Mouse (Mus musculus) B cell, adult 2 months (primary cell): ENCODE data around the gene Clrn3.

Source experiments
- DNase-seq, 2 experiments: peaks; one replicate each; pipeline ENCODE4 v3.0.0; 2022

Clrn3 gene

DNA sequence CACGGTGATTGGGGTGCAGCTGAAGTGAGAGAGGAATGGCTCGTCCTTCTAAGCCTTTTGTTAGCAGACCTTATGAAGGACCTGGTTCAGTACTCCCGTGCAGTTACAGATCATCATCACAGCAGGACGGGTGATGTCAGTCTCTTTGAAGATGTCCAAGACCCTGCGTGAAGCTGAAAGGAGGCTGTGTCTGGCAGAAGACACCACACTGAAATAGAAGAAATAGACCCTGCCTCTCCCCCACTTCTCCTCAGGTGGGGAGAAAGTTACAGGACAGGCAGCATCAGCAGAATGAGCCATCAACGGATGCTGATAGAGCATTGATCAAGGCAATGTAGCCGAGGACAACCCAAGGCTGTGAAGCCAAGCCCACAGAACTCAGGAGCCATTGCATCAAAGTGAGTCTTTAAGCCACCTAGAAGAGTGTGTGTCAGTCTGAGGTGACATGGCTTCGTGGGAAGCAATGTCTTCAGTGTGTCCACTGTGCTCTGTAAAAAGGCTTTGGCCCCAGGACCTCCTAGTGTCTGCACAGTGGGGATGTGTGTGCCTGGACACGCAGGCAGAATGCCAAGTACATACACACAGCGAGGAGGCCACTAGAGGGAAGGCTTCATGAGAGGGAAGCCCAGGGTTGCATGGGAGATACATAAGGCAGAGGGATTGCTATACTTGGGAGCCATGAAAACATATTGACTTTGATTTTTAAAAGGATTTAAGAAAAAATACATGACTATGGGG is 41.6 kb downstream of the Clrn3 start:
- DNase-seq, result no peak

- no peak for DNase-seq
Measured at GRCm38 (mm10) chr7:135485796-135486410, 42.6 kb downstream of the Clrn3 start.

DNA sequence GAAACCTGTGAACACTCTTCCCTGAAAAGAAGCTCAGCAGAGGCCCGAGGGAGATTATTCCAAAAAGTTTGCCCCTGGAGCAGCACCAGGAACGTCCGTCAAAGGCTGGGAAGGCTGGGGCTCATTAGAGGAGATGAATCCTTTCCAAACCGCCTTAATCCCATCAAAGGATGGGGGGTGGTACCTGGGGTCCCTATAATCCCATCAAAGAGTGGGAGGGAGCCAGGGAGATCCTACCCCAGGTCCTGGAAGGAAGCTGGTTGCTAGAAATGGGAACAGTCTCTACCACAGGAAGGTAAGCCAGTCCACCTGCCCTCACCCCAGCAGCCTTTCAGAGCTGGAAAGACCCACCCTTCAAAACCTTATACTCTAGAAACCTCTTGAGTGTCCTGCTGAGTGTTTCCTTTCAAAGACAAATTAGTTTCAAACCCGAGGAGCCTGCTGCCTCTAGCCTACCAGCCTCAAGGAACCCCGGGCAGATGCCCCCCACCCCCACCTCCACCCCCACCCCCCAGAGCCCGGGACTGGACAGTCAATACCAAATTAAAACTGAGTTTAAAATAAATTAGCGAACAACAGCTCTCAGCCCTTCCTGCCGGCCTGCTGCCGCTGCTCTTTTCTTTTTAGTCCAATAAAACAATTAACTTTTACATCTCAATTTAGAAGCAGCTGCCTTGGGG is 43.2 kb downstream of the Clrn3 start:
- DNase-seq, result no peak

GRCm38 (mm10) chr7:135484341-135484740 is 44.1 kb downstream of the Clrn3 start:
- no peak for DNase-seq

- DNase-seq, result no peak
Measured at GRCm38 (mm10) chr7:135483751-135484150, 44.7 kb downstream of the Clrn3 start.

GRCm38 (mm10) chr7:135481150-135481549 is 47.3 kb downstream of the Clrn3 start:
- DNase-seq, result no peak

- no peak for DNase-seq
Measured at GRCm38 (mm10) chr7:135479912-135480311, 48.5 kb downstream of the Clrn3 start.

DNA sequence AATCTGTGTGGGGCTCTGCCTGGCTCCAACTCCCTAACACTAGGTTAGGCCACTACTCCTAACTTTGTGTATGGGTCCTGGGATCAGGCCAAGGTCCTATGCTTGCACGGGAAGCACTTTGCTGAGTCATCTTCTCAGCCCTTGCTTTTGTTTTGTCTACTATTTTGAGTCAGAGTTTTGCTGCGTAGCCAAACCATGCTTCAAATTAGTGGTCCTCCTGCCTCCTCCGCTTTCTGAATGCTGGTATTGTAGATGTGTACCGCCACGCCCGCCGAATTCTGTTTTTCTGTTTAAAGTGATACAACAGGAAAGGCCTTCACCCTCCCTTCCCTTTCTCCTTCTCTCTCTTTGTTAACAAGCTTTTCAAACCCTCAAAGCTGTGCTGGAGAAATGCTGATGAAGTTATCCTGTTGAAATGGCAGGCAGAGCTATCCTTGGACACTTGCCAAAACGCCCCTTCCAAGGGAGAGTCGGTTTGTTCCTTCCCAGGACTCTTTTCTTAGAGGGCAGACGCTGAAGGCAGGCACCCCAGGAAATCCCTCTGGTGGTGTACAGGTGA is 49.1 kb downstream of the Clrn3 start:
- no peak for DNase-seq

DNA sequence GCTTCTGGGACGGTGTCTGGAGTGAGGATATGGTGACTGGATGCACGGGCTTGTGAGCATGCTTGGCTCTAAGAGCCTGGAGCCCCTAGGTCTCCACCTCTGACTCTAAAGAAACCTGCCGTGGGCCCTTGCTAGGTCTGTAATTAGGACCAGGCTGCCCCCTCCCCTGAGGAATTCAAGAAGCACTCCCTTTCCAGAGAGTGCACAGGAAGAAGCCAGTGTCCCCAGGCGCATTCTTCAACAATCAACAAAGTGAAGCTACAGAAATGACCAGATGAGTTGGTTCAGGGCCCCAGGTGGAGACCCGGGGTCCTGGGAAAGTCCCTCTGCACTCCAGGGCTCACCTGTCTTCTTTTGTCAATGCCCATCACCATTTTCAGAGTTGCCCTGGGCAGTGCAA is 51.2 kb downstream of the Clrn3 start:
- DNase-seq, result no peak

DNA sequence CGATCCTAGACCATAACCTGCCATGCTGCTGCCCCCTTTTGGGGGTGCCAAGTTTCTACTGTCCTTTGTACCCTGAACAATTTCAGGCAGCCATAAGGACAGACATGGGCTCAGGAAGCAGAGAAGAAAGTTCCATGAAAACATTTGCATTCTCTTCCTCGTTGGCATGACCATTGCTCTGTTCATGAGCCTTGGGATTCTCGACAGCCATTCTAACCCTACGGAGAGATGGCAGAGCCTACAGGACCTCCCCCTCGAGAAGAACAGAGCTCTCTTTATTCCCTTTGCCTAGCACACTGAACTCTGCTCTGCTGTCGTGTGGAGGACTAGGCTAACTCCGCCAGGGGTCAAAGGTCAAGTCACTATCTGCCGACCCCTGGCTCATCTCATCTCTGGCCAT is 52.5 kb downstream of the Clrn3 start:
- DNase-seq, result no peak

GRCm38 (mm10) chr7:135470319-135470718 is 58.1 kb downstream of the Clrn3 start:
- DNase-seq, result no peak

DNA sequence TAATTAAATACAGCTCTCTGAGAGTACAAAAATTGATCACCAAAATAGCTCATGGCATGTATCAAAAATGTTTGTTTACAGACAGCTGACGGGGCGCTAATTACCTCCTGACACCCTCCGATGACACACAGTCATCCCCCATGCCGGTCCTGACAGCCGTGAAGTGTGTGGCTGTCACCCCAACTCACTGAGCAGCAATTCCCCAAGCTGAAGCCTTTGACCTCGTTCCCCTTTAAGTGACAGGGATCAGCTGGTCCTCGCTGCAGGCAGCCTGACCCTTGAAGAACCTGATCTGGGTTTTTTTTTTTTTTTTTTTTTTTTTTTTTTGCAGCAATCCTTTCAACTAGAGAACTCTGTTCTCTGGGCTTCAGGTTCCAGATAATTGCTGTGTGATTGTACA is 59.8 kb downstream of the Clrn3 start:
- no peak for DNase-seq

DNA sequence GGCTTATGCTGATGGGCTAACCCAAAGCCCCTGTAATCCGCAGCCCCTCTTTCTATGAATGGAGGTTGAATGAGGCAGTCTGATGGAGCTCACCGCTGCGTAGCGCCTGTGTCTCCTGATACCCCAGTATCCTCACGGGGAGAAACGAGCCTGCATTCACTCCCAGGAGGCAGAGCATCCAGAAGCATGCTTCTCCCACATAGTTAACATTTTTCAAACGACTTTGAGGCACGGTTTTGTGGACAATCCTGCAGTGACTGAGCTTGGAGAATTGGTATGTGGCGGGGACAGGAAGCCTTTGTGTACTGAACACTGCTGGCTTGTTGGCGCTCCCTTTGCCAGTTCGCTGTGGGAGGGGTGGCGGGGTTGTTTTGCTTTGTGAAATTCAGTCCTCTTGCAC is 63.2 kb downstream of the Clrn3 start:
- no peak for DNase-seq

DNA sequence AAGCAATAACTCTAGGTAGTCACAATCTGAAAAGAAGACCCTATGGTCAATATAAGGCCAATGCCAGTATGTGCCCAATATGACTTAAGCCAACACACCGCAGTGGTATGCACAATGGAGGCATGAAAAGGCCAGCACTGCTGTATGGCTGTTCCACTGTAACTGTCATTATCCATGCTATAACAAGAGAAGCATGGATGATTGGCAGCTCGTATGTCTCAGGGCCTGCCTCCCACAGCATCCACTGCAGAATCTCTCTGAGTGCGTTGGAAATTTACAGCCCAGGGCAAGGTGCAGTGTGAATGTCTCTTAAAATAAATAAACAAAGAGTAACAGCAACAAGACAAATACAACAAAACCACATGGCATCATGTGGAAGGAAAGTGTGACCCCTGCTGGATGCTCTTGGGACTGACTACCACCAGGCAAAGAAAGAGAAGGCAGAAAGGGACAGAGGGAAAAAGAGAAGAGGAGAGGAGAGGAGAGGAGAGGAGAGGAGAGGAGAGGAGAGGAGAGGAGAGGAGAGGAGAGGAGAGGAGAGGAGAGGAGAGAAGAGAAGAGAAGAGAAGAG is 63.7 kb downstream of the Clrn3 start:
- DNase-seq, result peak; percentile 15 to 22
